Mouse (Mus musculus) fibroblast of lung, adult 2 months (primary cell): Measurements from ENCODE around the gene Pom121l12.

Experiments used
- DNase-seq: peaks from one replicate; pipeline ENCODE4 v3.0.0-alpha.2; 2011; ENCODE audit warnings: low read depth

Pom121l12 gene

DNA sequence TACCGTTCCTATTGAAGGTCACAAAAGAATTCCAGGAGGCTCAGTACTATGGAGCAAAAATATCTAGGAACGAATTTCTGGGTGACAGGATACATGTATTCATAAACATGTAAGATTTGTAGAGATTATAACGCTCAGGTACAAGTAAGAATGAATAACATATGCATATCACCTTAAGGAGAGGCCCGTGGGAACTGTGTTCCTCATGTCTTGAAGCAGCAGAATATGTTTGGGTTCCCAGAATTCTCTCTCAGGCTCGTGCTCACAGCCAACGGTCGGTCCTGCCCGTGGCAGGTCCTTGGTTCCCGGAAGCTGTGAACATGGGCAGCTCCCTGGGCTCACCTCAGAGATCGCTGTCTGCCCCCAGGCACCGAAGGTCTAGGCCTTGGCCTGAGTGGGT lies at the start of gene Pom121l12:
Gene Pom121l12 (plus strand): TSS at position 301 of the 400 bp plus-strand sequence.
- DNase-seq = no peak

DNA sequence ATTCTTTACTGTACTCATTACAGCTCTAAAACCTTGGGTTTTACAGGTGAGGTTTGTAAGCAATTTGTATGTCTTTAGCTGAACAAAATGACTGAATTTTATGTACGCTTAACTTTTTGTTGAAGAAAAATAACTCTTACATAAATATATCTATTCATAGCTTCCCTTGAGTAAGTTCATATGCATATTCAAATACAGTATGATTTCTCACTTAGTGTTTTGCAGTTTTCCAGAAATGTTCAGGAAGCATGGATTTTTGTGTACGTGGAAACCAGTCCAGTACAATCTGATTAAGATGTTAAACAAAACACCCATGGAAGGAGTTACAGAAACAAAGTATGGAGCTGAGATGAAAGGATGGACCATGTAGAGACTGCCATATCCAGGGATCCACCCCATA lies 12.8 kb downstream of the Pom121l12 start:
- DNase-seq = no peak
